Mouse (Mus musculus): ENCODE data around the gene Hist1h4b. TPM values are rescaled to one million over a fixed set of nuclear protein-coding genes. Genes with fewer than 3 reads are reported as not detected.
"Not testable (repeated sequence)": the region's sequence is repeated elsewhere in the genome, so short reads cannot be mapped to it uniquely, and the experiment has no call there.

The Hist1h4b gene
- 1.2 and 3.7 TPM in 2 replicates for polyA plus RNA-seq (2015; fragmentation: Nextera tagmentation; extraction: Ambion mirVana)

GRCm38 (mm10) chr13:23756790-23757189, at the start of gene Hist1h4b:
Gene Hist1h4b, plus strand, starts transcription at chr13:23757013.
- peak within 1 kb of the TSS; percentile 71 for H3K9ac ChIP-seq (ENCODE audit: low read length)
- peak within 1 kb of the TSS; percentile 74 for H3K4me2 ChIP-seq (ENCODE audit: low read depth, low read length)
- peaks cover 5% of the 10 kb centered on the region for H3K4me1 ChIP-seq (ENCODE audit: control insufficient read depth, insufficient read depth, low read length)
- peak; percentile 80 for ATAC-seq (ENCODE audit: insufficient read depth, low FRiP score)
- WGBS, result under 1% methylated on average over 19 of the region's 22 CpGs
- peak within 1 kb of the TSS; percentile 91 for H3K27ac ChIP-seq (ENCODE audit: low read length)
- H3K4me3 ChIP-seq (replicated peaks; ENCODE audit: low read length), result peak within 1 kb of the TSS; percentile 47
- no peaks in the 10 kb centered on the region for H3K36me3 ChIP-seq (ENCODE audit: control insufficient read depth, insufficient read depth, low read length)
- H3K27me3 ChIP-seq (ENCODE audit: control insufficient read depth, insufficient read depth, low read length), result no peaks in the 10 kb centered on the region
- H3K9me3 ChIP-seq (replicated peaks; ENCODE audit: control insufficient read depth, low read length), result no peaks in the 10 kb centered on the region

- no peak overlapping the region for H3K4me3 ChIP-seq (replicated peaks; ENCODE audit: low read length)
- H3K36me3 ChIP-seq (ENCODE audit: control insufficient read depth, insufficient read depth, low read length), result no peaks in the 10 kb centered on the region
- peaks cover 6% of the 10 kb centered on the region for H3K4me1 ChIP-seq (ENCODE audit: control insufficient read depth, insufficient read depth, low read length)
- H3K27ac ChIP-seq (ENCODE audit: low read length), result no peak overlapping the region
- no peak overlapping the region for H3K9ac ChIP-seq (ENCODE audit: low read length)
- H3K4me2 ChIP-seq (ENCODE audit: low read depth, low read length), result no peak overlapping the region
- WGBS, result 78% methylated on average over 4 of the region's 4 CpGs
- H3K27me3 ChIP-seq (ENCODE audit: control insufficient read depth, insufficient read depth, low read length), result no peaks in the 10 kb centered on the region
- no peak for ATAC-seq (ENCODE audit: insufficient read depth, low FRiP score)
- H3K9me3 ChIP-seq (replicated peaks; ENCODE audit: control insufficient read depth, low read length), result no peaks in the 10 kb centered on the region
Observed at GRCm38 (mm10) chr13:23708041-23708440, 48.8 kb upstream of the Hist1h4b start.

DNA sequence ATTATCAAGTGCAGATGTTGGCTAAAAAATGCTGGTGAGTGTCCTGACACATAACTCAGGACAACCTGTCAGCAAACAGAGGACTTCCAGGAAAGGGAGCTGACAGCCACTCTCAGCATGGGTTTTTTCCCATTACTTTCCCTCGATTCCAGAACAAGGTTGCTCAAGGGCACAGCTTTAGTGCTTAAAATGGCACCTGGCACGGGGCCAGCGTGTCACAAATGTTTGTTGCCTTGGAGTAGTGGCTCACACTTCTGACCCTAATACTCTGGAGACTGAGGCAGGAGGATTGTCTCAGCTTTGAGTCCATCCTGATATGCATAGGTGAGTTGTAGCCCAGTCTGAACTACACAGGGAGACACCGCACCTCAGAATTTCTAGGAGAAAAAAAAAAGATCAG, 48.2 kb upstream of the Hist1h4b start:
- ATAC-seq (ENCODE audit: insufficient read depth, low FRiP score), result no peak
- no peaks in the 10 kb centered on the region for H3K27me3 ChIP-seq (ENCODE audit: control insufficient read depth, insufficient read depth, low read length)
- H3K9me3 ChIP-seq (replicated peaks; ENCODE audit: control insufficient read depth, low read length), result no peaks in the 10 kb centered on the region
- no peaks in the 10 kb centered on the region for H3K36me3 ChIP-seq (ENCODE audit: control insufficient read depth, insufficient read depth, low read length)
- H3K4me1 ChIP-seq (ENCODE audit: control insufficient read depth, insufficient read depth, low read length), result peaks cover 6% of the 10 kb centered on the region
- H3K9ac ChIP-seq (ENCODE audit: low read length), result no peak overlapping the region
- H3K4me3 ChIP-seq (replicated peaks; ENCODE audit: low read length), result no peak overlapping the region
- no peak overlapping the region for H3K27ac ChIP-seq (ENCODE audit: low read length)
- H3K4me2 ChIP-seq (ENCODE audit: low read depth, low read length), result no peak overlapping the region
- 67% methylated on average over 4 of the region's 4 CpGs for WGBS

GRCm38 (mm10) chr13:23709714-23710373, 47.0 kb upstream of the Hist1h4b start:
- WGBS, result 29% methylated on average over 15 of the region's 15 CpGs
- Histone ChIP-seq H3K4me1 (ENCODE audit: control insufficient read depth, insufficient read depth, low read length) (peaks cover 6% of the 10 kb centered on the region), H3K4me3 (replicated peaks; ENCODE audit: low read length) (peak overlapping the region; percentile 53), H3K4me2 (ENCODE audit: low read depth, low read length) (peak overlapping the region; percentile 88), H3K9ac (ENCODE audit: low read length) (peak overlapping the region; percentile 82), H3K27ac (ENCODE audit: low read length) (no peak overlapping the region), H3K27me3 (ENCODE audit: control insufficient read depth, insufficient read depth, low read length) (no peaks in the 10 kb centered on the region), H3K9me3 (replicated peaks; ENCODE audit: control insufficient read depth, low read length) (no peaks in the 10 kb centered on the region), H3K36me3 (ENCODE audit: control insufficient read depth, insufficient read depth, low read length) (no peaks in the 10 kb centered on the region)
- no peak for ATAC-seq (ENCODE audit: insufficient read depth, low FRiP score)

- H3K27me3 ChIP-seq (ENCODE audit: control insufficient read depth, insufficient read depth, low read length), result no peaks in the 10 kb centered on the region
- H3K9me3 ChIP-seq (replicated peaks; ENCODE audit: control insufficient read depth, low read length), result no peaks in the 10 kb centered on the region
- peak within 1 kb of the TSS; percentile 88 for H3K4me2 ChIP-seq (ENCODE audit: low read depth, low read length)
- H3K4me1 ChIP-seq (ENCODE audit: control insufficient read depth, insufficient read depth, low read length), result peaks cover 6% of the 10 kb centered on the region
- peak within 1 kb of the TSS; percentile 53 for H3K4me3 ChIP-seq (replicated peaks; ENCODE audit: low read length)
- H3K36me3 ChIP-seq (ENCODE audit: control insufficient read depth, insufficient read depth, low read length), result no peaks in the 10 kb centered on the region
- WGBS, result 2% methylated on average over 17 of the region's 17 CpGs
- H3K27ac ChIP-seq (ENCODE audit: low read length), result no peak within 1 kb of the TSS; the same call in 1 of the 2 replicates
- H3K9ac ChIP-seq (ENCODE audit: low read length), result peak within 1 kb of the TSS; percentile 82
- peak; percentile 56 for ATAC-seq (ENCODE audit: insufficient read depth, low FRiP score)
Observed at GRCm38 (mm10) chr13:23710374-23711089, 46.3 kb upstream of the Hist1h4b start, which contains the start of gene Hfe. Gene Hfe, minus strand, starts transcription at chr13:23710854.

GRCm38 (mm10) chr13:23716261-23717042, 40.4 kb upstream of the Hist1h4b start:
- no peak overlapping the region for H3K27ac ChIP-seq (ENCODE audit: low read length)
- no peaks in the 10 kb centered on the region for H3K9me3 ChIP-seq (replicated peaks; ENCODE audit: control insufficient read depth, low read length)
- H3K36me3 ChIP-seq (ENCODE audit: control insufficient read depth, insufficient read depth, low read length), result no peaks in the 10 kb centered on the region
- 78% methylated on average over 5 of the region's 5 CpGs for WGBS
- H3K27me3 ChIP-seq (ENCODE audit: control insufficient read depth, insufficient read depth, low read length), result no peaks in the 10 kb centered on the region
- H3K4me2 ChIP-seq (ENCODE audit: low read depth, low read length), result no peak overlapping the region
- H3K4me3 ChIP-seq (replicated peaks; ENCODE audit: low read length), result no peak overlapping the region
- H3K9ac ChIP-seq (ENCODE audit: low read length), result no peak overlapping the region
- ATAC-seq (ENCODE audit: insufficient read depth, low FRiP score), result no peak
- H3K4me1 ChIP-seq (ENCODE audit: control insufficient read depth, insufficient read depth, low read length), result no peaks in the 10 kb centered on the region

GRCm38 (mm10) chr13:23717176-23717575, 39.6 kb upstream of the Hist1h4b start:
- H3K9me3 ChIP-seq (replicated peaks; ENCODE audit: control insufficient read depth, low read length), result no peaks in the 10 kb centered on the region
- H3K4me2 ChIP-seq (ENCODE audit: low read depth, low read length), result no peak overlapping the region
- H3K9ac ChIP-seq (ENCODE audit: low read length), result no peak overlapping the region
- no peak for ATAC-seq (ENCODE audit: insufficient read depth, low FRiP score)
- no peaks in the 10 kb centered on the region for H3K36me3 ChIP-seq (ENCODE audit: control insufficient read depth, insufficient read depth, low read length)
- no peak overlapping the region for H3K27ac ChIP-seq (ENCODE audit: low read length)
- no peaks in the 10 kb centered on the region for H3K4me1 ChIP-seq (ENCODE audit: control insufficient read depth, insufficient read depth, low read length)
- no peaks in the 10 kb centered on the region for H3K27me3 ChIP-seq (ENCODE audit: control insufficient read depth, insufficient read depth, low read length)
- 46% methylated on average over 11 of the region's 11 CpGs for WGBS
- H3K4me3 ChIP-seq (replicated peaks; ENCODE audit: low read length), result no peak overlapping the region

DNA sequence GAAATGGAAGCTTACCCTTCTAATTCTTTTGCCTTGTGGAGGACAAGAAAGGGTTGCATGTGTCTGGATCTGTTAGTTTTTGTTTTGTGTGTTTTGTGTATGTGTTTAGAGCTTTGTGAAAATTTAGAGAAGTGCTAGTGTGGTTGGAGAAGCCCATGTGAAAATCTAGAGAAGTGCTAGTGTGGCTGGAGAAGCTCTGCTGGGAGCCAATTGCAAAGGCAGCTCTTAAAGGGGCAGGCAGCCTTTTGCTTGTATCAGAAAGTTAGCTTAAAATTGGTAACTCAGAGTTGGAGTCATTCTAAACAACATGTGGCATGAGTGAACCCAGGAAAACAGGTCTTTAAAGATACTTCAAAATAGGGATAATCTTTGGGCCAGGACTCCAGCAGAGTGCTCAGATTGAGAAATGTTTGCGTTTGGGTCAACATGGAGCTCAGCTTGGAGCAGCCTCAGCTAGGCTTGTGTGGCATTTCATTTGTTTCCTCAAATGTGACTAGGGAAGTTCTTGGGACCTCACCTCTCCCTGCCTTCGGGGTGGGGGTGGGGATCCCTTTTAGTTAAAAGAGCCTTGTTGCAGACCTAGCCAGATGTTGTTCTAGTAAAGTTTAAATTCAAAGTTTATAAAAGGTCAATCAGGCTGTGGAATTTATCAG, 39.1 kb upstream of the Hist1h4b start:
- H3K4me2 ChIP-seq (ENCODE audit: low read depth, low read length); H3K4me1 ChIP-seq (ENCODE audit: control insufficient read depth, insufficient read depth, low read length); H3K9me3 ChIP-seq (replicated peaks; ENCODE audit: control insufficient read depth, low read length); H3K4me3 ChIP-seq (replicated peaks; ENCODE audit: low read length); H3K27me3 ChIP-seq (ENCODE audit: control insufficient read depth, insufficient read depth, low read length); ATAC-seq (ENCODE audit: insufficient read depth, low FRiP score); H3K36me3 ChIP-seq (ENCODE audit: control insufficient read depth, insufficient read depth, low read length); H3K27ac ChIP-seq (ENCODE audit: low read length); H3K9ac ChIP-seq (ENCODE audit: low read length): not testable (repeated sequence)
- WGBS, result 8% methylated on average over 2 of the region's 2 CpGs

Measured in stomach, embryonic 16.5 days (tissue).